Mouse (Mus musculus): ENCODE measurements around the gene Zfp710. TPM values are rescaled to one million over a fixed set of nuclear protein-coding genes. Genes with fewer than 3 reads are reported as not detected.

The Zfp710 gene
- polyA plus RNA-seq, 1 experiment from 2014 or later = 10.3 TPM

DNA sequence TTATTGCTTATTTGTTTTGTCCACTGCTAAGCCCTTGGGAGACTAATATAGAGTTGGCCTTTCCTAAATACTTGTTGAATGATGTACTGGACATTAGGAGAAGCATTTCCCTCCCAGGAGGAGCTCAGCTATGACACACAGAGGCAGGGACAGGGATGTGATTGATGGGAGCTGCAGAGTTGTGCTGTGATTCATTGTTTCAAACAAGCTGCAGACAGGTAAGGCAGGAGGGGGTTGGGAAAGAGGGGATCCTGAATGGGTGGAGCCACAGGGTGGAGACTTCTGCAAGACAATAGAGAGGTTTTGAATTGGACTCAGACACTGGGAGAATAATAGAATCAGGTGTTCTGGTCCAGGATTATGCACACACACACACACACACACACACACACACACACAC lies 5.4 kb downstream of the Zfp710 start:
- ATAC-seq (ENCODE audit: low FRiP score, low TSS enrichment) = no peak

DNA sequence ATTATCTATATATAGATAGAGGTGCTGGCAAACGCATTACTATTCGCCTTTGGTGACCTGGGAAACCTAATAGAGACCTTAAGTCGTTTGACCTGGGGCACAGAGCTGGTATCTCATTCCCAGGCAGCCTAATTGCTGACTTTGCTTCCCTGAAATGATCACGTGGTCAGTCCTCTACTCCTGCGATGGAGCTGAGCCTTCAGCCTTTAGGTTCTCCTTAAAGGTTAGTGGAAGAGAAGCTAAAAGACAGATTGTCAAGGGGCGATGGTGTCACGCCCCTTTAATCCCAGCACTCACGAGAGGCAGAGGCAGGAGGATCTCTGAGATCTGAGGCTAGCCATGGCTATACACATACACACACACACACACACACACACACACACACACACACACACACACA lies 5.9 kb downstream of the Zfp710 start:
- TF ChIP-seq CTCF (IDR thresholded peaks at IDR 0.05; ENCODE audit: low read depth) = no peak
- TF ChIP-seq EP300 (optimal IDR thresholded peaks at IDR 0.05) = no peak

More for the DNA sequence above, 5.4 kb downstream of the Zfp710 start:
- H3K9ac ChIP-seq (ENCODE audit: low read length) = no peak overlapping the region
- no peak overlapping the region for H3K27ac ChIP-seq (replicated peaks)
- peaks cover 5% of the 10 kb centered on the region; the same call in 1 of the 2 replicates for H3K4me1 ChIP-seq (replicated peaks; ENCODE audit: control insufficient read depth, insufficient read depth)
- H3K4me2 ChIP-seq (replicated peaks; ENCODE audit: low read depth) = no peak overlapping the region
- H3K27me3 ChIP-seq (ENCODE audit: control insufficient read depth, insufficient read depth, low read length) = no peaks in the 10 kb centered on the region
- DNase-seq (ENCODE audit: low spot score) = no peak
- H3K9me3 ChIP-seq (ENCODE audit: control insufficient read depth, low read length) = no peaks in the 10 kb centered on the region
- no peaks in the 10 kb centered on the region for H3K36me3 ChIP-seq (ENCODE audit: control insufficient read depth, insufficient read depth, low read length)
- no peak overlapping the region for H3K4me3 ChIP-seq (ENCODE audit: low read depth, low read length)
- no peak for TF ChIP-seq CTCF (IDR thresholded peaks at IDR 0.05; ENCODE audit: low read depth)
- no peak for TF ChIP-seq EP300 (optimal IDR thresholded peaks at IDR 0.05)

DNA sequence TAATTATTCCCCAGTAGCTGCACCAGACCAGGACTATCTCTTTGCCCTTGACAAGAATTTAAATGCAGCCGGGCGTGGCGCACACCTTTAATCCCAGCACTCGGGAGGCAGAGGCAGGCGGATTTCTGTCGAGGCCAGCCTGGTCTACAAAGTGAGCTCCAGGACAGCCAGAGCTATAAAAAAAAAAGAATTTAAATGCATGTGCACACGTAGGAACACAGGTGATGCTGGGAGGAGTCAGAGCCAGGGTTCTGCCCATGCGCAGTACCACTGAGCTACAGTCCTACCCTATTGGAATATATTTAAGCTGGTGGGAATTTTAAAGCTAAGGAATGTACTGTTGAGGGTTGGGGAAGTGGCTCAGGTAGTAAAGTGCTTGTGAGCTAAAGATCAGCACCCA lies 6.4 kb downstream of the Zfp710 start:
- WGBS = 97% methylated on average over 8 of the region's 8 CpGs
- TF ChIP-seq EP300 (optimal IDR thresholded peaks at IDR 0.05) (no peak), CTCF (IDR thresholded peaks at IDR 0.05; ENCODE audit: low read depth) (no peak)
- peaks cover 13% of the 10 kb centered on the region; the same call in 1 of the 2 replicates for H3K4me1 ChIP-seq (replicated peaks; ENCODE audit: control insufficient read depth, insufficient read depth)
- no peaks in the 10 kb centered on the region for H3K27me3 ChIP-seq (ENCODE audit: control insufficient read depth, insufficient read depth, low read length)
- no peak for DNase-seq (ENCODE audit: low spot score)
- no peak for ATAC-seq (ENCODE audit: low FRiP score, low TSS enrichment)
- H3K9me3 ChIP-seq (ENCODE audit: control insufficient read depth, low read length) = no peaks in the 10 kb centered on the region
- H3K27ac ChIP-seq (replicated peaks) = no peak overlapping the region
- H3K4me2 ChIP-seq (replicated peaks; ENCODE audit: low read depth) = no peak overlapping the region
- H3K4me3 ChIP-seq (ENCODE audit: low read depth, low read length) = no peak overlapping the region
- H3K9ac ChIP-seq (ENCODE audit: low read length) = no peak overlapping the region
- no peaks in the 10 kb centered on the region for H3K36me3 ChIP-seq (ENCODE audit: control insufficient read depth, insufficient read depth, low read length)

More for the DNA sequence above, 5.9 kb downstream of the Zfp710 start:
- Histone ChIP-seq H3K4me3 (ENCODE audit: low read depth, low read length) (no peak overlapping the region), H3K27me3 (ENCODE audit: control insufficient read depth, insufficient read depth, low read length) (no peaks in the 10 kb centered on the region), H3K4me1 (replicated peaks; ENCODE audit: control insufficient read depth, insufficient read depth) (peaks cover 8% of the 10 kb centered on the region; the same call in 1 of the 2 replicates), H3K36me3 (ENCODE audit: control insufficient read depth, insufficient read depth, low read length) (no peaks in the 10 kb centered on the region), H3K9me3 (ENCODE audit: control insufficient read depth, low read length) (no peaks in the 10 kb centered on the region), H3K27ac (replicated peaks) (no peak overlapping the region), H3K4me2 (replicated peaks; ENCODE audit: low read depth) (no peak overlapping the region), H3K9ac (ENCODE audit: low read length) (no peak overlapping the region)
- DNase-seq (ENCODE audit: low spot score) (no peak), ATAC-seq (ENCODE audit: low FRiP score, low TSS enrichment) (no peak)
- WGBS = 88% methylated on average over 8 of the region's 8 CpGs

DNA sequence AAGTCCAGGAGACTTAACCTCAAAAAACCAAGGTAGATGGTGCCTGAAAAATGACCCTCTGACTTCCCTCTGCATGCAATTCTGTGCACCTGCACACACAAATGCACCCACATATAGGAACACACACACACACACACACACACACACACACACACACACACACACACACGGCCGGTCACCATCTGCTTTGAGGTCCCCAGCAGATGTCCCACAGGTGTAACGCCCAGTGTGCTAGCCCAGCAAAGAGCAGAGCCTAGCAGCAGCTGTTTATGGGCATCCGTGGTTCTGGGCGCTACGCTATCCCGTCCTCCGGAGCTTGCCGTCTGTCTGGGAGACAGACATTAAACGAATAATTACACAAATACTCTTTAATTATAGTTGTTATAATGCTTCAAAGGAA lies 6.9 kb downstream of the Zfp710 start:
- Histone ChIP-seq H3K4me1 (replicated peaks; ENCODE audit: control insufficient read depth, insufficient read depth) (peaks cover 14% of the 10 kb centered on the region; the same call in 1 of the 2 replicates), H3K36me3 (ENCODE audit: control insufficient read depth, insufficient read depth, low read length) (no peaks in the 10 kb centered on the region), H3K4me2 (replicated peaks; ENCODE audit: low read depth) (no peak overlapping the region), H3K27me3 (ENCODE audit: control insufficient read depth, insufficient read depth, low read length) (no peaks in the 10 kb centered on the region), H3K9ac (ENCODE audit: low read length) (no peak overlapping the region), H3K27ac (replicated peaks) (no peak overlapping the region), H3K4me3 (ENCODE audit: low read depth, low read length) (no peak overlapping the region), H3K9me3 (ENCODE audit: control insufficient read depth, low read length) (no peaks in the 10 kb centered on the region)
- DNase-seq (ENCODE audit: low spot score) (no peak), ATAC-seq (ENCODE audit: low FRiP score, low TSS enrichment) (no peak)
- whole genome bisulfite sequencing = 73% methylated on average over 10 of the region's 10 CpGs
- no peak for TF ChIP-seq CTCF (IDR thresholded peaks at IDR 0.05; ENCODE audit: low read depth)
- TF ChIP-seq EP300 (optimal IDR thresholded peaks at IDR 0.05) = no peak

DNA sequence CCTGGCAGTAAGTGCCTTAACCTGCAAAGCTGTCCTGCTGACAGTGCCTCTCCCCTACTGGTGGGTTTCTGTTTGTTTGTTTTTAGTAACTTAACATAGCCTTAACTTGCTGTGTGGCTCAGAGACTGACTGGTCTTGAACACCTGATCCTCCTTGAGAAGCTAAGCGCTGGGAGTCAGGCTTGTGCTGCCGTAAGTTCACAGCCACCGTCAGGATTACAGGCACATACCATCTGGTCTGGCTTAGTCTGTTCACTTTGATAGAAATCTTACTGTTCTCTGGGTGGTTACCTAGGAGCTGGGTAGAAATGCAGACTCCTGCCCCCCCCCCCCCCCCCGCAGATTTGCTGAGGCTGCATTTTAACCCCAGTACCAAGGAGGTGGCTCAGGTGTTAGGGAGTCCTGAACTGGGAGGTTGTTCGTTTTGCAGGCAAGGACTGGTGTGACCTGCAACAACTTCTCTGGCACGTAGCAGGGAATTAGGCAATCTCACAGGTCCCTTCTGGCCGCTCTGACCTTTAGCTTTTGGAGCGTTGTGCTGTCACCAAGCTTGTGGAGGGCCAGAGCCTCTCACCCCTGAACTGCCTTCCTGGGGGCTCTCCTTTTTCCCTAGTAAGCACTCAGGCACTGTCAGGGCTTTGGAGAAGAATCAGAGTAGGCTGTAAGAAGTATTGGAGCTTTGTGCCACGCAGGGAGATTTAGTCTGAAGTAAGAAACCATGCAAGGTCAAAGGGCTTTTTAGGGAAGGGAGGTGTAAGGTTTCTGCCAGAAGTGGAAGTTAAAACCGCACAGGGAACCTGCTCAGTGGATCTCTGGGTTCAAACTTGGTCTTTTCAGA lies 7.8 kb downstream of the Zfp710 start:
- Histone ChIP-seq H3K9me3 (ENCODE audit: control insufficient read depth, low read length) (no peaks in the 10 kb centered on the region), H3K4me1 (replicated peaks; ENCODE audit: control insufficient read depth, insufficient read depth) (peaks cover 14% of the 10 kb centered on the region; the same call in 1 of the 2 replicates), H3K27me3 (ENCODE audit: control insufficient read depth, insufficient read depth, low read length) (no peaks in the 10 kb centered on the region), H3K36me3 (ENCODE audit: control insufficient read depth, insufficient read depth, low read length) (no peaks in the 10 kb centered on the region), H3K4me3 (ENCODE audit: low read depth, low read length) (no peak overlapping the region), H3K4me2 (replicated peaks; ENCODE audit: low read depth) (no peak overlapping the region), H3K27ac (replicated peaks) (peak overlapping the region; percentile 40; the same call in 1 of the 2 replicates), H3K9ac (ENCODE audit: low read length) (no peak overlapping the region)
- DNase-seq (ENCODE audit: low spot score) (no peak), ATAC-seq (ENCODE audit: low FRiP score, low TSS enrichment) (no peak)
- WGBS = 60% methylated on average over 10 of the region's 10 CpGs
- no peak for TF ChIP-seq CTCF (IDR thresholded peaks at IDR 0.05; ENCODE audit: low read depth)
- no peak for TF ChIP-seq EP300 (optimal IDR thresholded peaks at IDR 0.05)
